Mouse (Mus musculus) G1E (cell line): ENCODE measurements around the gene Tarbp1. TPM values are rescaled to one million over a fixed set of nuclear protein-coding genes. Genes with fewer than 3 reads are reported as not detected.
A peak's percentile ranks its signal among the peaks of the same experiment; 100 is the strongest.

Experiments used
- ATAC-seq: 2 replicates; pipeline ENCODE4 v1.8.0; 2016; ENCODE audit warnings: mild to moderate bottlenecking; ENCODE audit not compliant: insufficient number of reproducible peaks, poor library complexity, low FRiP score, severe bottlenecking; ENCODE audit errors: extremely low read depth
- DNase-seq: peaks from one replicate; pipeline ENCODE4 v3.0.0; 2012; ENCODE audit warnings: low spot score
- H3K27me3 ChIP-seq: 2 replicates; pipeline ENCODE4 v1.6.1; 2012; ENCODE audit warnings: mild to moderate bottlenecking, low read length, inconsistent platforms; ENCODE audit not compliant: insufficient read depth
- H3K36me3 ChIP-seq: replicated peaks from 2 replicates; pipeline ENCODE3; 2012; ENCODE audit warnings: mild to moderate bottlenecking, inconsistent platforms
- H3K4me1 ChIP-seq: 2 replicates; pipeline ENCODE4 v1.6.1; 2012; ENCODE audit warnings: low read depth, low read length, inconsistent platforms, mixed read lengths; ENCODE audit not compliant: insufficient read depth
- H3K4me3 ChIP-seq: 2 replicates; pipeline ENCODE4 v1.5.1; 2012; ENCODE audit warnings: low read depth, mild to moderate bottlenecking, inconsistent platforms, low read length, moderate library complexity, mixed read lengths
- H3K9me3 ChIP-seq: replicated peaks from 2 replicates; pipeline ENCODE4 v1.6.1; 2012; ENCODE audit warnings: inconsistent platforms
- CTCF ChIP-seq: IDR thresholded peaks from 2 replicates; pipeline ENCODE4 v1.5.1; 2012; ENCODE audit warnings: low read depth, low read length, inconsistent platforms, mixed read lengths
- GATA1 ChIP-seq: IDR thresholded peaks from 2 replicates; pipeline ENCODE4 v1.6.1; 2012; ENCODE audit warnings: borderline replicate concordance, low read length, inconsistent platforms, mixed read lengths
- GATA2 ChIP-seq: IDR thresholded peaks from 2 replicates; pipeline ENCODE4 v1.6.1; 2012; ENCODE audit warnings: low read depth, low read length, inconsistent platforms, borderline replicate concordance
- POLR2AphosphoS5 ChIP-seq: IDR thresholded peaks from 2 replicates; pipeline ENCODE4 v1.6.1; 2012; ENCODE audit warnings: low read depth, low read length, inconsistent platforms; ENCODE audit not compliant: insufficient replicate concordance
- TAL1 ChIP-seq: conservative IDR thresholded peaks from 2 replicates; pipeline ENCODE4 v1.6.1; 2012; ENCODE audit warnings: low read depth, low read length, inconsistent platforms, mixed read lengths
- polyA plus RNA-seq: library from polyadenylated mRNA; stranded (reverse); fragments of >175 nt; gene quantifications from 2 replicates; pipeline ENCODE4 v1.2.3, GENCODE M21; 2012
- total RNA-seq, 2 experiments: library from RNA; stranded (forward) in 1 of 2; stranded (reverse) in 1 of 2; fragments of 200-1000 nt in 1 of 2; fragments of >200 nt in 1 of 2; fragmentation: Nextera tagmentation in 1 of 2; gene quantifications; 2 replicates each; pipeline ENCODE4 v1.2.3; 2014 to 2017

Gene Tarbp1
- total and polyA plus RNA-seq, 3 experiments, result 1.4 to 1.8 (median 1.7) TPM

- peaks cover 11% of the 10 kb centered on the region for H3K27me3 ChIP-seq
- DNase-seq (peak; percentile 11), ATAC-seq (no peak)
Measured at GRCm38 (mm10) chr8:126473802-126474298, 1.0 kb downstream of the Tarbp1 start.

GRCm38 (mm10) chr8:126464071-126464470 is 10.8 kb downstream of the Tarbp1 start:
- H3K27me3 ChIP-seq, result no peaks in the 10 kb centered on the region
- TF ChIP-seq TAL1, result no peak
- TF ChIP-seq POLR2AphosphoS5, result no peak
- TF ChIP-seq GATA1, result no peak
- no peak for TF ChIP-seq GATA2
- no peak for TF ChIP-seq CTCF
- no peaks in the 10 kb centered on the region for H3K4me1 ChIP-seq
- no peak for DNase-seq
- no peaks in the 10 kb centered on the region for H3K9me3 ChIP-seq
- H3K36me3 ChIP-seq, result peaks cover 64% of the 10 kb centered on the region
- no peak overlapping the region for H3K4me3 ChIP-seq
- ATAC-seq, result no peak

More at GRCm38 (mm10) chr8:126473802-126474298, 1.0 kb downstream of the Tarbp1 start:
- Histone ChIP-seq H3K4me3 (peak overlapping the region; percentile 82), H3K9me3 (peaks cover 9% of the 10 kb centered on the region), H3K4me1 (peaks cover 17% of the 10 kb centered on the region), H3K36me3 (peaks cover 14% of the 10 kb centered on the region)
- TF ChIP-seq POLR2AphosphoS5 (no peak), CTCF (no peak), GATA2 (no peak), TAL1 (no peak), GATA1 (no peak)

GRCm38 (mm10) chr8:126461735-126462134 is 13.1 kb downstream of the Tarbp1 start:
- H3K4me3 ChIP-seq, result no peak overlapping the region
- H3K27me3 ChIP-seq, result no peaks in the 10 kb centered on the region; the same call in 1 of the 2 replicates
- no peak for DNase-seq
- TF ChIP-seq GATA2, result no peak
- no peak for TF ChIP-seq CTCF
- TF ChIP-seq TAL1, result no peak
- TF ChIP-seq POLR2AphosphoS5, result no peak
- TF ChIP-seq GATA1, result no peak
- ATAC-seq, result no peak
- no peaks in the 10 kb centered on the region for H3K9me3 ChIP-seq
- H3K36me3 ChIP-seq, result peaks cover 64% of the 10 kb centered on the region
- H3K4me1 ChIP-seq, result no peaks in the 10 kb centered on the region

GRCm38 (mm10) chr8:126460274-126460673 is 14.6 kb downstream of the Tarbp1 start:
- H3K27me3 ChIP-seq, result no peaks in the 10 kb centered on the region; the same call in 1 of the 2 replicates
- DNase-seq (no peak), ATAC-seq (no peak)
- H3K4me1 ChIP-seq, result no peaks in the 10 kb centered on the region
- TF ChIP-seq POLR2AphosphoS5, result no peak
- TF ChIP-seq CTCF, result 0 out of 2 replicates have a peak, but pooled peaks have one; percentile 22
- H3K4me3 ChIP-seq, result no peak overlapping the region
- no peaks in the 10 kb centered on the region for H3K9me3 ChIP-seq
- peaks cover 66% of the 10 kb centered on the region for H3K36me3 ChIP-seq

- peaks cover 72% of the 10 kb centered on the region for H3K36me3 ChIP-seq
- H3K4me3 ChIP-seq, result no peak overlapping the region
Measured at GRCm38 (mm10) chr8:126455383-126455782, 19.5 kb downstream of the Tarbp1 start.

GRCm38 (mm10) chr8:126451158-126451557 is 23.7 kb downstream of the Tarbp1 start:
- H3K27me3 ChIP-seq, result no peaks in the 10 kb centered on the region
- no peak for TF ChIP-seq TAL1
- TF ChIP-seq CTCF, result no peak
- no peak for TF ChIP-seq GATA2
- DNase-seq (no peak), ATAC-seq (no peak)
- no peak overlapping the region for H3K4me3 ChIP-seq
- H3K36me3 ChIP-seq, result peaks cover 79% of the 10 kb centered on the region
- H3K4me1 ChIP-seq, result no peaks in the 10 kb centered on the region
- no peaks in the 10 kb centered on the region for H3K9me3 ChIP-seq

More at GRCm38 (mm10) chr8:126455383-126455782, 19.5 kb downstream of the Tarbp1 start:
- Histone ChIP-seq H3K9me3 (no peaks in the 10 kb centered on the region), H3K27me3 (no peaks in the 10 kb centered on the region; the same call in 1 of the 2 replicates), H3K4me1 (no peaks in the 10 kb centered on the region)
- no peak for TF ChIP-seq TAL1
- no peak for TF ChIP-seq GATA2
- no peak for TF ChIP-seq CTCF
- TF ChIP-seq POLR2AphosphoS5, result no peak
- TF ChIP-seq GATA1, result no peak
- no peak for ATAC-seq
- DNase-seq, result no peak

GRCm38 (mm10) chr8:126438937-126439336 is 35.9 kb downstream of the Tarbp1 start:
- Histone ChIP-seq H3K4me1 (0 out of 2 replicates have a peak, but pooled peaks cover 1% of the 10 kb centered on the region), H3K9me3 (no peaks in the 10 kb centered on the region), H3K27me3 (no peaks in the 10 kb centered on the region), H3K36me3 (peaks cover 44% of the 10 kb centered on the region), H3K4me3 (no peak overlapping the region)
- TF ChIP-seq GATA1 (no peak), POLR2AphosphoS5 (no peak), TAL1 (no peak), GATA2 (no peak), CTCF (no peak)
- DNase-seq (no peak), ATAC-seq (no peak)
